Mouse (Mus musculus) brain, embryonic 14.5 days (tissue): ENCODE results near the gene Tmem107. TPM values are rescaled to one million over a fixed set of nuclear protein-coding genes. Genes with fewer than 3 reads are reported as not detected.
A peak's percentile ranks its signal among the peaks of the same experiment; 100 is the strongest.

Experiments
- DNase-seq: peaks from one replicate; pipeline ENCODE4 v3.0.0-alpha.2; 2011; ENCODE audit warnings: low read depth
- CTCF ChIP-seq: fragments of 200-500 bp; IDR thresholded peaks from 2 replicates; pipeline ENCODE4 v1.5.1; 2012; ENCODE audit warnings: inconsistent platforms, mild to moderate bottlenecking, moderate library complexity, borderline replicate concordance; ENCODE audit not compliant: insufficient read depth, insufficient read length; ENCODE audit errors: extremely low read depth
- POLR2A ChIP-seq: fragments of 200-500 bp; IDR thresholded peaks from 2 replicates; pipeline ENCODE4 v1.6.1; 2012; ENCODE audit warnings: mild to moderate bottlenecking, inconsistent platforms, borderline replicate concordance; ENCODE audit not compliant: poor library complexity, insufficient read depth, insufficient read length, severe bottlenecking; ENCODE audit errors: extremely low read depth
- polyA plus RNA-seq: library from polyadenylated mRNA; depleted of rRNA; stranded (reverse); fragments of >200 nt; gene quantifications from 2 replicates; pipeline ENCODE4 v1.2.3, GENCODE M21; 2012; rRNA removed

Tmem107 gene
- polyA plus RNA-seq = 25.6 and 35.1 TPM in 2 replicates

DNA sequence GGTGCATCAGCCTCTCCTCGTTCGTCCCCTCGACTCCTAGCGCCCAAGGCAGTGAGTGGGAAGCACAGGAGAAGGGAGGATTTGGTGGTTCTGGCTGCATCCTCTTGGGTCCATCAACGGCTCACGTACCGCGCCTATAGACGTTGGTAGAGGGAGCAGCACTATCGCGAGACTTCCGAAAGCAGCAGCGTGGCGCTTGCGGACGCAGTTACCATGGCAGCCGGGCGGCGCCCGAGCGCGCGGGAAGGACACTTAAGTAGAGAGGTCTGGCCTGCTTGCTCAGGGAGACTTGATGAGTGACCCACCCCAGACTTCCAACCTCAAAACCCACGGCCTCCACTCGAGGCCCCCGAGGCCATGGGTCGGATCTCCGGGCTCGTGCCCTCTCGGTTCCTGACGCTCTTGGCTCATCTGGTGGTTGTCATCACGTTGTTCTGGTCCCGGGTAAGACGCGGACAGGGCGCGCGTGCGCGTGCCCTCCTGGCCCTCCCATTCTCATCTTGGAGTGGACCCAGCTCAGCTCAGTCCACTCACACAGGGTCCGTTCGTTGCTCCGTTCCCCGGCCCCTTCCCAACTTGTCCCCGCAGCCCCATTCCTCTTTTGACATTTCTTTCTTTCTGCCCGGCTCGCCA is at the start of gene Tmem107:
TSS of gene Tmem107 (plus strand) at position 217 of the 633 bp plus-strand sequence.
- DNase-seq = peak; percentile 98
- TF ChIP-seq POLR2A (peak; percentile 64; the same call in 1 of the 2 replicates), CTCF (no peak)

DNA sequence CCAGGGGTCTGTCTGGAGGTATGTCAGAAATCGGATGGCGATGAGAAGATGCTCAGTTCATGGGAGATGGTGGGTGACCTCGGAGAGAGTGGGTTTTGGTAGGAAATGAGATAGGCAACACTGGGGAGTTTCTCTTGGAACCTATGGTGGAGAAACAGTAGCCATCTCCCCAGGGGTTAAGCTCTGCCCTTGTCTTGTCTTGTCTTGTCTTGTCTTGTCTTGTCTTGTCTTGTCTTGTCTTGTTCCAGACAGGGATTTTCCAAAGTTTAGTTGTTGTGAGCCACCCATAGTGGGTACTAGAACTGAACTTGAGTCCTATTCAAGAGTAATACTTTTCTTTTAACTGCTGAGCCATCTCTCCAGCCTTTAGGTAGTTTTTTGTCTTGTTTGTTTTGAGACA is 44.0 kb upstream of the Tmem107 start:
- no peak for TF ChIP-seq POLR2A
- no peak for TF ChIP-seq CTCF
- no peak for DNase-seq

DNA sequence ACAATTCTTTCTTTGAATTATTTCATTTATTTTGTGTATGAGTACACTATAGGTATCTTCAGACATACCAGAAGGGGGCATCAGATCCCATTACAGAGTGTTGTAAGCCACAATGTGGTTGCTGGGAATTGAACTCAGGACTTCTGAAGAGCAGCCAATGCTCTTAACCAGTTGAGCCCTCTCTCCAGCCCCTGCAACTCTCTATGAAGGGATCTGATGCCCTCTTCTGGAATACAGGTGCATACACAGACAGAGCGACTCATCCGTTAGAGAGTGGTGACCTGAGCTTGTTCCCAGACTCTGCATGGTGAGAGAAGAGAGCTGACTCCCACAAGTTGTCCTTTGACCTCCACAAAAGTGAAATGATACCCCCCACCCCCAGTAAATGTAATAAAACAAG is 41.8 kb upstream of the Tmem107 start:
- TF ChIP-seq CTCF (no peak), POLR2A (no peak)
- DNase-seq = no peak

DNA sequence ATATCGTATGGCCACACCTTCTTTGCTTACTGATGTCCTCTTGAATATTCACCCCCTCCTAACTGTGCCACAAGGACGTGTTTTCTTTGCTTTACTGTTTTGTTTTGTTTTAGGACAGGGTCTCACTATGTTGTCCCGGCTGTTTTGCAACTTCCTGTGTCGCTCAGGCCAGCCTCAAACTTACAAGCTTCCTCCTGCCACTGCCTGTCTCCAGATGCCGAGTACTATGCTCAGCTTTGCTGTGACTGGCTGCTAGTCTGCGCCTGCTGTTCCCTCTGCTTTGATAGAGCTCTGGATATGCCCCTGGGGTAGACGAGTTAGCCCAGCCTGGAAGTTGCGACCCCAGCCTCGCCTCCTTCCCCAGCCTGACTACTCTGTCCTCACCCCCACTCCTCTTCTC is 37.1 kb upstream of the Tmem107 start:
- no peak for DNase-seq
- TF ChIP-seq CTCF (no peak), POLR2A (no peak)

DNA sequence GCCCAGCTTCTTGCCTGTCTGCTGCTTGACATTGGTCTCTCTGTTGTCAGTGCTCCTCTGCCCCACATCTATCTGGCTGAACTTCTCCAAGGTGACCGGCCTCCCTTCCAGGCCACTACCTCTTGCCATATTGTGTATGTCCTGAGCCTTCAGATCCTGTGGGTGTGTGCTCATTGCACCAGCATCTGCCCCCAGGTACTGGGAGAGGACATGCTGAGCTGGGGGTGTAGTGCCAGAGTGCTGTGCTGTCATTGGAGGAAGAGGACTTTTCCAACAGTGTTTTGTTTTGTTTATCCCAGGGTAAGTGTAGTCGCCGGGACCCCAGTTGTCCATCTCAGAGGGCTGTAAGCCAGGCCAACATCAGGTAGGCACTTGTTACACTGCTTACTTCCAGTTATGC is 36.0 kb upstream of the Tmem107 start:
- no peak for DNase-seq
- TF ChIP-seq POLR2A (no peak), CTCF (no peak)

DNA sequence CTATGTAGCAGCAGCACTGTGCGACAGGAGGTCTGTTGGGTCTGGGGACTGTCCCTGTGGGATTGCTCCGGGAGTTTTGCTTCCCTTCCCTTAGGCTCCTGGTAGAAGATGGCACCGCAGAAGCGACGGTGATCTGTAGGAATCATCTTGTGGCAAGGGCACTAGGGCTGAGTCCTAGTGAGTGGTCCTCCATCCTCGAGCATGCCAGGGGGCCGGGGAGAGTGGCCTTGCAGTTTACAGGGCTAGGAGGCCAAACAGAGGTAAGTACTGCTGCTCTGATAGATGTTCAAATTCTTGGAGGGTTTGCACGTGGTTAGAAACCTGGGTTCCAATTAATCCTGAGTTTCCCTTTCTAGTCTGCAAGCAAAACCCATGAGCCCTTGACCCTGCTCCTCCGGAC is 35.2 kb upstream of the Tmem107 start:
- no peak for TF ChIP-seq CTCF
- TF ChIP-seq POLR2A = no peak
- no peak for DNase-seq

DNA sequence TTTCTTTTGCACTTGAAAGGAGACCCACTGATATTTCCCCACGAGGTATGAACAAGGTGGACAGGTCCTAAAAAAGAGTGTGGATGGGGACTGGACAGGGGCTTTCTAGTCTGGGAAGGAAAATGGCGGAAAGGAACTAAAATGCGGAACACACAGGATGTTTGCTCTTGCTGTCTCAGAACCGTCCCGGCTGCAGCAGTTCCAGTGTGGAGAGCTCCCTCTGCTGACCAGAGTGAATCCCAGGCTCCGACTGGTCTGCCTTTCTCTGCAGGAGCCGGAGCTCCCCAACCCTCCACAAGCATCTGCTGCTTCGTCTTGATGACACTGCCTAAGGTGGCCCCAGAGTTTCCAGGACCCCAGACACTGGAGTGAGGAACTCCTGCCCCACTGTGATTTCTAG is 34.8 kb upstream of the Tmem107 start:
- TF ChIP-seq POLR2A (no peak), CTCF (peak; percentile 88)
- DNase-seq = peak; percentile 92

DNA sequence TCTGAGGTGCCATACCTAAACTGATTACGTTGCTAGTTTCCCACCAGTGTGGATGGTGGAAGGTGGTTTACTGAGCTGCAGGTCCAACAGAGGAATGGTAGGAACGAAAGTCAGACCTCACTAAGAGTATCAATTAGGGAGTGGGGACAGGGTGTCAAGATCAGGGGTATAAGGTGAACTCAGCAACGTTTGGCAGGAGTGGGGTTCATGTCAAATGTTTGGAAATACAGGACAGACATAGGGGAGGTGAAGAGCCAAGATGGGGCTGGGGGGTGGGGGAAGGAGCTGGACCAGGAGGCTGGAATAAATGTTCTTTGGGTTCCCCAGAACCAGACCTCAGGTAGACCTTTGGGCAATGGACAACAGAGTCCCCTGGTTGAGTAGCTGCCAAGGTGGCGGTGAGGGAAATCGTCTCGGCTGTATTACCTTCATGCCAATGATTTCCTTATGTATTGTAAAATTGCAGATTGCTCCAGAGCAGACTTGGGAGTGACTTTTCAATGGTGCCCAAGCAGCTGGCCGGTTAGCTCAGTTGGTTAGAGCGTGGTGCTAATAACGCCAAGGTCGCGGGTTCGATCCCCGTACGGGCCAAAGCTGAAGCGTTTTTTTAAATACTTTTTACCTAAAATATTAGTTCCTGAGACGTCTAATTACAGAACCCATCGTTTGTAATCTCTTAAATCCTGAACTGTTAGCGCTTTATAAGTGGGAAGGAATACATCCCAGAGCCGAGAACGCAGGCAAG is 33.9 kb upstream of the Tmem107 start:
- DNase-seq = peak; percentile 93
- TF ChIP-seq POLR2A (no peak), CTCF (no peak)

DNA sequence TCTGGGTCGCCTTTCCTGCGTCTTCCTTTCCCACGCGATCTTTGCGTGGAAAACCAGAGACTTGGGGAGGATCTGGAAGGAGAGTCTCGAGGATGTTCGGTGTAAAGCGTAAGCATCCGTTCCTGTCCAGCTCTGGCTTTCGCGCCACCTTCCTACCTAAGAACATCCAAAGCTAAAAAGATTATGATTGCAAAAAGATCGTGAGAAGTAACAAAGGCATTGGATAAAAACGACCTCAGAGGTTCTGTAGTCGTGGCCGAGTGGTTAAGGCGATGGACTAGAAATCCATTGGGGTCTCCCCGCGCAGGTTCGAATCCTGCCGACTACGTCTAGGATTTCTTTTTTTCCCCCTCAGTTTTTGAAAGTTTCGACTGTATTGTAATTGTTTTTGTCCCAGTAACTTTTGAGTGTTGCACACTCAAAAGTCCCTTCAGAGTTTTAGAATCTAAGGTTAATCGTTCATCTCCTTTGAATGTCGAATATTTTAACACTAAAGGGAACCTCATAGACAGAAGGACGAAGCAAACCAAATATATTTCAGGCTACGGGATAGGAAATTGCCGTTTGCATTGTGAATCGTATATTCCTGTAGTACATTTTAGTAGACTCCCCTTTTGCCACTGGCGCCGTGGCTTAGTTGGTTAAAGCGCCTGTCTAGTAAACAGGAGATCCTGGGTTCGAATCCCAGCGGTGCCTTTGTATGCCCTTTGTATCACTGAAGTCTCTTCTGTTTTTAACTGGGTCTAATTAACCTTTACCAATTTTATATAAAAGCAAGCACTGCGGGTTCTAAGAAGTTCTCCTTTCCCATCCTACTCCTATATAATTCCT is 33.2 kb upstream of the Tmem107 start:
- TF ChIP-seq CTCF = no peak
- TF ChIP-seq POLR2A = no peak
- DNase-seq = peak; percentile 93

DNA sequence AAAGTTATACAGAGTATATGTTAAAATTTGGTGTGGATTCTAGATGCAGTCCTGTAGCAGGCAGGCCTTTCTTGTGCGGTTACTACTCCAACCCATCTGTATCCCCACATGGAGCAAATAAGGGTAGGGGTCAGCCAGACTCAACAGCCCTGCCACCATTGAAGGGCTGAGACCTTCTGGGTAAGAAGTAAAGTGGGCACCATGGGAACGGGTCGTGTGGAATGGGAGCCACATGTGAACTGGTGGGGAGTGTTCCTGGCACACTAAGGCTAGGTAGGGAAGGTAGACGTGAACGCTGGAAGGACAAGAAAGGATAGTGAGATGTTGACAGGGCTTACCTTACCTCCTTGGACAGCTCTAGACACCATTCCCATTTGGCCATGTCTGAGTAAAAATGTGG is 32.4 kb upstream of the Tmem107 start:
- TF ChIP-seq CTCF (no peak), POLR2A (no peak)
- no peak for DNase-seq

DNA sequence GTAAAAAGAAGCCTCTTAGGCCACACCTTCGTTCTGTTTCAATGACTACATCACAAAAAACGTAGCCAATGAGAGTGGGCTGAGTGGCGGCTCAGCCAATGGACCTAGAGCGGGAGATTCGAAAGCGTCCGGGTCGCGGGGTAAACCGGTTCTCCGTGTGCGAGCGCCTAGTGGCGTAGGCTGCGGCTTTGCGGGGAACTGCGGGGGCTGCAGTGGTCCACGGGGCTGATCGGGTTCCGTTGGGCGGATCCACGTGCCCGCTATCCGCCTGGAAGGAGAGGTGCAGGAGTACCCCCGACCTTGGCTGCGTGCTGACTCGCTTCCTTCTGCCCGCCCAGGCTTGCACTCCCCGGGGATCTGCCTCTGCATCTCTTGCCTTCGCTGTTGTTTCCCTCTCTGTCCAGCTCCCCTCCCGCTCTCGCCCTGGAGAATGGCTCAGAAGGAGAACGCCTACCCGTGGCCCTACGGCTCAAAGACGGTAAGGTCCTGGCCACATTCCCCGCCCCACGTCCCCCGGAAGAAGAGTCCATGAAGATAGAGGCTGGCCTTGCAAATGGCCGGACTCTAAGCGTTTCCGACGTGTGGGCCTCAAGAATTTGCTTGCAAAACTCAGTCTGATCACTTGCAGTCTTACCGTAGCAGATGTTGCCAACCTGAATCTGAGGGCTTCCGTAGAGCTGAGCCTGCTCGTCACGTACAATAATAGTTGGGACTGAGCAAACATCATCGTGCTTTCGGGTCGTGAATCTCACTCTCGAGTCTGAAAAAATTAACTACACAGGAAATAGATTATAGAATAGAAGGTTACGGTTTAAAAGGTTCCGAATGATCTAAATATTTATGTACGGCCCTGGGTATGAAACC is 24.8 kb upstream of the Tmem107 start, which contains the start of gene Aurkb:
TSS of gene Aurkb (plus strand) at position 117 of the 864 bp plus-strand sequence.
- no peak for TF ChIP-seq CTCF
- TF ChIP-seq POLR2A = peak; percentile 31; the same call in 1 of the 2 replicates
- peak; percentile 96 for DNase-seq

DNA sequence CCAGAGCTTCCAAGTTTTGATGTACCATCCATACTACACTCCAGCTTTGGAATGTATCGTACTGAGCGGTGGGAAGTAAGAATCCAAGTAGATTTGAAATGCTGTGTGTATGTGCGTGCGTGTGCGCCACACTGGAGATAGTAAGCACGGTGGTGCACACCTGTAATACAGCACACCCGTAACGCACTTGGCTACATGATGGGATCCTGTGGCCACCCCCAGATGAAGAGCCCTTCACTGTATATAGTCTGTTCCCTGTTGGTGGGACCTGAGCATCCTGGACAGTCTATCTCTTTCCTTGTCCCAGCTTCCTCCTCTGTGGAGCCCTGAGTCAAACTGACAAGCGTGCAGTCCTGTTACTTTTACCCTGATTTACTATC is 24.2 kb upstream of the Tmem107 start:
- TF ChIP-seq CTCF = no peak
- TF ChIP-seq POLR2A = no peak
- DNase-seq = no peak
